Mouse (Mus musculus) embryo, embryonic 11 days (tissue): ENCODE measurements at regions not wholly inside any gene's neighbourhood (a gene's known extent, or its start where the extent isn't known, plus 50 kb on each side); places are given as distances from the start of the nearest gene placed in this dataset.
"Not testable (repeated sequence)": the region's sequence is repeated elsewhere in the genome, so short reads cannot be mapped to it uniquely, and the experiment has no call there.

Source experiments
- DNase-seq: peaks from one replicate; pipeline ENCODE4 v3.0.0-alpha.2; 2015

DNA sequence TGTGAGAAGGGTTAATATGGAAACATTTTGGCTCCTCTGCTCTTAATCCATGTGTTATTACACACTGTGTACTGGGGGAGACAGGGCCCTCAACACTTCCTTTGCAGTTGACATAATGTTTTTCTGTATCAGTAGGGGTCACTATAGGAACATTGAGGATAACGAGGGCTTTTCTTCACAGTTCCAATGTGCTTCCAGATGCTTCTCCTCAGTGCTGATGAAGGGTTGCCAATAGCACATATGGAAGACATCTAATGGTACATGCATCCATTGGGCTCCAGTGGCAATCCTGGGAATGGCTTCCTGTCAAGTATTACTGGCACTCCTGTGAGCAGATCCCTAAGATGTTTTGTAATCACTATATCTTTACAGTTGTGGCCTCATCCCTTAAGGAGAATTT, 62.1 kb downstream of the Naa11 start:
- peak; percentile 31 for DNase-seq

- DNase-seq = no peak
Measured at GRCm38 (mm10) chr5:97325831-97326230, 66.3 kb downstream of the Naa11 start.

- no peak for DNase-seq
Measured at GRCm38 (mm10) chr5:97323873-97324272, 68.3 kb downstream of the Naa11 start.

GRCm38 (mm10) chr5:97319816-97320487, 72.2 kb downstream of the Naa11 start:
- DNase-seq = no peak

DNA sequence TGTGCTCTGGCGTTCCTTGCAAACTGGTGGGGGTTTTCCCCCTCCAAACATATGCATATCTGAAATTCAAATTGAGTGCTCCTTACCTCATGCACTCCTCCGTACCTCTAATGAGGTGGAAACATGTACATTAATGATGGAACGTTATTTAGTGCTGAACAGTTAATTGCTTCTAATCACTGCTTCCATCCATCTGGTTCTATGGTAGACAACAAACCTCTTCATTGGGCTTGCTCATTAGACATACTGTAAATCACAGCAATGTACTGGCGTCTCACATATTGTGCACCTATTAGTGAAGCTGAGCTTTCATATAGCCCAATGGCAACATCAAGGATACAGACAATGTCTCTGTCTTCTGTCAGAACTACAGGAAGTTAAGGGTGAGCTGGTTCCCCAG, 85.3 kb downstream of the Naa11 start:
- no peak for DNase-seq

DNA sequence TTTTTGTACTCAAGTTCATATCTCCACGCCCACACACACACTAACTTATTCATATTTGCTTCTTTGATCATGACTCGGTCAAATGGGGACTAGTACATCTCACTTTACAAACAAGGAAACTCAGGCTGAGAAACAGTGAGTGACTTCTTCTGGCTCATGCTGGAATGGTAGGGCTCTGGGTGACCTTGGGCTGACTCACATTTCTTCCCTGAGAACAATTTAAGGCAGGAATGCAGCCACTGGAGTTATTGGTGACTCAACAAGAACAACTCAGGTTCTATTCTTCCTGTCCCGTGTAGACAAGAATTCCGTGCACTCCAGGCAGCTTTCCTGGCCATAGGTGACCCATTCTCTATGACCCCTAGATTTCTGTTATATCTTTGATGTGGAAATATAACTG, 87.3 kb downstream of the Naa11 start:
- no peak for DNase-seq

GRCm38 (mm10) chr5:97301621-97302020, 90.6 kb downstream of the Naa11 start:
- DNase-seq = no peak

GRCm38 (mm10) chr5:97300861-97301260, 91.3 kb downstream of the Naa11 start:
- peak; percentile 15 for DNase-seq

GRCm38 (mm10) chr5:97300114-97300840, 91.9 kb downstream of the Naa11 start:
- DNase-seq = no peak

GRCm38 (mm10) chr5:97299631-97300030, 92.5 kb downstream of the Naa11 start:
- DNase-seq = peak; percentile 21

DNA sequence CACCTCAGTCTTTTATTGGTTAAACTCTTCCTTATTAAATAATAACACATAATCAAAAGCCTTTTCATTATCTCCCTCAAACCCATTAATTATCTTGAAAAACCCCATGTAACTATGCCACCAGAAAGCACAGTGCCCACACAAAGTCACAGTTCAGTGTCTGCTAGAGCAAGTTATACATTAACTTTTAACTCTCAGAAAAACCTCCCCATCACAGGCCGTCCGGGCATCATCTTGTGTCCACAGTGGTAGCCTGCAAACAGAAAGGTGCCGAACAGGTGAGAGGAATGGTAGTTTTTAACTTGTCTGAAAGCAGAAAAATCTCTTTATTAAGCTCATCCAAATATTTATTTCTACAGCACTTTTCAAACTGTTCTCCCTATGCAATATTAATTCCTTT, 96.0 kb downstream of the Naa11 start:
- no peak for DNase-seq

DNA sequence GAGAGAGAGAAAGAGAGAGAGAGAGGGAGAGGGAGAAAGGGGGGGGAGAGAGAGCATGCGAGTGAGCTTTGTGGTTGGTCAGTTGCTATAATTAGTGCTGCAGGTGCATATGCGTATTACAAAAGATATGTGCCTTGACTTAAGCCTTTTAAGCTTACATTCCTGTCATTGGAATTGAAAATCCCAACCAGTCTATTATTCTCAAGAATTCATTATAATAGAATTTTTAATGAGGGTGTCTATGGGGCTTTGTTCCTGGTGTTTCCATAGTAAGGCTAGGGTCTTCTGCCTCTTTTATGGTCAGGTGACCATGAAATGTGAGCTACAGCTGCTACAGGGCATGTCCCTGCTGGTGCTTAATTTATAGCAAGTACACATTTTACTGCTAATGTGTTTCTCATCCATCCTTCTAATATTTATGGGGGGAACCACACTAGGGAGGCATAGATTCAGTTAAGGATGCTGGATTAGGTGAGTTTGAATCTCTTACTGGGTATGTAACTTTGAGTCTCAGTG, 102.0 kb downstream of the Naa11 start:
- DNase-seq = no peak

DNA sequence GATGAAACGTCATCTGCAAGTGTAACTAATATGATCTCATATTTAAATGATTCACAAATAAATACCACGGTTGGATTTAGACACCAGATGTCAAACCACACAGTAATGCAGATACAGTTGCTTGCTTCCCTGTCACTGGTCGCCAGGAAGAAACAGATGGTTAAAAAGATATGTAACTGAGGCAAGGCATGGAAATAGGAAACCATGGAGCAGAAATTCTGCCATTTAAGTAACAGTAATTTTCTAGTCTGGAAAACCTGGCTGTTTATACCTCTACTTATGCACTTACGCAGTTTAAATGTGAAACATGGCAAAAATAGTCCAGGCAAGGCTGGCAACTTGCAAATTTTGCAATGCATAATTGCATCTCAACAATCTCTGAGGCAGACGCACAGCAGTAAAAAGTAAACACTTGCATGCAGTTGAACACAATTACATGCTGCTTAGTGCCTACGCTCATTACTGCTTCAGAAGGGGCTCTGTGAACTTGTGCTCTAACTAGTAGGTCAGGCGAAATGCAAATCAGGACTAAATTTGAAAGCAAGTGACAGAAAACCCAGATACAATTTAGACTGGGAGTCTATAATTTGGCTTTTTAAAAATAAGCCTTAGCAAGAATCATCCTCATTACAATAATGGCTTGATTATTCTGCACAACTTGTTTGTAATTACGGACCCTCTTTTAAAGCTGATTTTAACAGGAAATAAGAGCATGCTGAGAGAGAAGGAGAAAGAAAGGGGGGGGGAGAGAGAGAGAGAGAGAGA, 102.6 kb downstream of the Naa11 start:
- no peak for DNase-seq

GRCm38 (mm10) chr5:97279455-97279854, 112.7 kb downstream of the Naa11 start:
- no peak for DNase-seq

DNA sequence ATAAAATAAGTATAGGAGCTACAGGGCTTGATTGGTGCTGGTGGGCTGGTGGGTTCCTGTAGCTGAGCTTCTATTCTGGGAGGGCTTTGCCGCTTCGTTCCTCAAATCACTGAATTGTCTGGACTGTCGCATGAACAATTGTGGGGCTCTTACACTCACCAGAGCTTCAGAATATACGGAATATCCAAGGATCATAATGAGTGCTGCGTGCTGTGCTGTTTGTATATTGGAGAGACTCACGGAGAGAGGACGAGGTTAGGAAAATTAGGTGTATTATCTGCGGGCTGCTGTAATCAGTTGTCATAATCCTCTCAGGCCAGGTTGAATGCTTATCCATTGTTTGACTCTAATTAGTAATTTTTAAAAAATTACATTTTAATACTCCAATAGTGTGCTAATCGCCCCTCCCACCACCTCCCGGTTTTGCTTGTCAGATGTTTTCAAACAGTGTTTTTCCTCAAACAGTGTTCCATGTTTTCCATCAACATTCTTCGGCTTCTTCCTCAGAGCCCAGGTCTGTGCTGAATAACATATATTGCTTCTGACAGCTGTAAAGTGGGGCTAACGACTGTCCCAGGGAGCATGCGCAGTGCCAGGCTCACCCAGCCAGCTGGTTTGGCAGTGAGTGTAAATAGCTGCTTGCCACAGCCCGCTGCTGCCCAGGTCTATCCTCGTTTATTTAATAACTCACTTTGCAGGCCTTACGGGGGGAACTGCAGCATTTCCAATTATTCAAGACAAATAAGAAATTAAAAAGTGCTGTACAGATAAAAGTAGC, 114.2 kb downstream of the Naa11 start:
- DNase-seq = peak; percentile 31

GRCm38 (mm10) chr5:97276724-97277123, 115.5 kb downstream of the Naa11 start:
- no peak for DNase-seq

DNA sequence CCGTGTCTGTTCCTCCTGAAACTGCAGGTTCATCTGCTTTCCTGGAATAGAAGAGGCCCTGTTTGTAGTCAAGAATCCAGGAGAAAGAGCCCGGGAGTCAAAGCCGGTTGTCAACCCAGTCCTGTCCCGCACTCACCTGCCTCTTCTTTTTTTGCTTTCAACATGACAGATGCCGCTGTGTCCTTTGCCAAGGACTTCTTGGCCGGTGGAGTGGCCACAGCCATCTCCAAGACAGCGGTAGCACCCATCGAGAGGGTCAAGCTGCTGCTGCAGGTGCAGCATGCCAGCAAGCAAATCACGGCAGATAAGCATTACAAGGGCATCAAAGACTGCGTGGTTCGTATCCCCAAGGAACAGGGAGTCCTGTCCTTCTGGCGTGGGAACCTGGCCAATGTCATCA, 127.5 kb downstream of the Naa11 start:
- not testable (repeated sequence) for DNase-seq

- no peak for DNase-seq
Measured at GRCm38 (mm10) chr5:97257106-97257505, 135.1 kb downstream of the Naa11 start.

DNA sequence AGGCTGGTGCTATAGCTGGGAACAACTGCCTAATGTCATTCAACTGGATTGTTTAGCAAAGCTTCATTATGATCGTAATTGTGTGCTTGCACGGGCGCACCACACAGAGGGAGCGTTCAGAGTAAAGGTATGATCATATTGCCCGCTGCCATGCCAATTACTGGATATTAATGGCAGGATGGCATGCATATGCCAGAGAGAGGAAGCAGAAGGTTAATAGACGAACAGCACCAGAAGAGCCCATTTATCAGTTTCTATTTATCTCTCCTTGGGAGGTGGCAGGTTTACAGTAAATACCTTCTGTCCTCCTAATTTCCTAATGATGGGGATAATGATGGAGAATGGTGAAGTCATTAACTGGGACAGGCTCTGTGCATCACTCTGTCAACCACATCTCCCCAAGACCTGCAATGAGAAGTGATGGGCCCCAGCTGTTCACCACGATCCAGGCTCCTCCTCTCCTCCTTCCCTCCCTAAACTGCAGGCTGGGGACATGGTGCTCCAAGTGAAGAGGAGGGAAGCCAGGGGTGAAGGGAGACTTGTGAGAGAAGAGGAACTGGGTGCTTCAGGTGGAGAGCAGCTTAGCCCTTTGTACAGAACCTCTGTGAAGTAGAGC, 135.6 kb downstream of the Naa11 start:
- DNase-seq = no peak

- DNase-seq = no peak
Measured at GRCm38 (mm10) chr5:97236930-97237329, 125.5 kb upstream of the Paqr3 start.

DNA sequence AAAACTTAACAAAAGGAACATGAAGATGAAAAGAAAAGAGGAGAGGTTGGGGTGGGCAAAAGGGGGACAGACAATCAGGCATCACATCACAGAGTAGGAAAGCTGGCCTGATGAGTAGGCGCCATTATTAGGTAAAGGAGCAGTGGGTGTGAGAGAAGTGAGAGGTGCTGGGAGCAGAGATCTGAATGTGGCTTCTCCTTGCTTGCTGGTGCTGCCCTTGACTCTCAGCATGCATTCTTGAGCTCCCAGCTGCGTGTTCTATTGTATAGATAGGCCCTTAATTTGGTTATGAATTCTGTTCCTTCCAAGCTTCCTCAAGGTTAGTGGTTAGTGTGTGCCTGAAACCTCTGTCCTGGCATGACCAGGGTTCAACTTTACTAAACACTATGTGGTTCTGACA, 115.0 kb upstream of the Paqr3 start:
- no peak for DNase-seq

- DNase-seq = peak; percentile 33
Measured at GRCm38 (mm10) chr5:97223238-97223857, 112.0 kb upstream of the Paqr3 start.
